Mouse (Mus musculus) heart, embryonic 16.5 days (tissue): Measurements from ENCODE around the gene Col11a2. TPM values are rescaled to one million over a fixed set of nuclear protein-coding genes. Genes with fewer than 3 reads are reported as not detected.
A peak's percentile ranks its signal among the peaks of the same experiment; 100 is the strongest.

Experiments
- ATAC-seq: fragments of 200-750 bp; cut with Nextera tagmentation; replicated peaks from 2 replicates; pipeline ENCODE4 v1.8.0; 2017; ENCODE audit warnings: moderate number of reproducible peaks; ENCODE audit not compliant: insufficient read depth, low FRiP score; ENCODE audit errors: extremely low read depth
- H3K27ac ChIP-seq: fragments of 300-500 bp; sonication (generic); 2 replicates; pipeline ENCODE4 v1.5.1; 2014; ENCODE audit warnings: mild to moderate bottlenecking, low read length, control low read depth, moderate library complexity
- H3K27me3 ChIP-seq: fragments of 300-500 bp; sonication (generic); 2 replicates; pipeline ENCODE4 v1.6.1; 2014; ENCODE audit warnings: low read length, mixed read lengths; ENCODE audit not compliant: control insufficient read depth, insufficient read depth
- H3K36me3 ChIP-seq: fragments of 300-500 bp; sonication (generic); 2 replicates; pipeline ENCODE4 v1.6.1; 2014; ENCODE audit not compliant: control insufficient read depth, insufficient read depth
- H3K4me1 ChIP-seq: fragments of 300-500 bp; sonication (generic); 2 replicates; pipeline ENCODE4 v1.6.1; 2014; ENCODE audit warnings: low read length, mixed read lengths; ENCODE audit not compliant: control insufficient read depth, insufficient read depth
- H3K4me2 ChIP-seq: fragments of 300-500 bp; sonication (generic); 2 replicates; pipeline ENCODE4 v1.6.1; 2014; ENCODE audit warnings: low read depth, mild to moderate bottlenecking, control low read depth, low read length
- H3K4me3 ChIP-seq: fragments of 300-500 bp; sonication (generic); 2 replicates; pipeline ENCODE4 v1.5.1; 2014; ENCODE audit warnings: mild to moderate bottlenecking, control low read depth, low read length
- H3K9ac ChIP-seq: fragments of 300-500 bp; sonication (generic); 2 replicates; pipeline ENCODE4 v1.6.1; 2014; ENCODE audit warnings: low read length, control low read depth
- H3K9me3 ChIP-seq: fragments of 300-500 bp; sonication (generic); replicated peaks from 2 replicates; pipeline ENCODE4 v1.6.1; 2016; ENCODE audit warnings: low read length; ENCODE audit not compliant: control insufficient read depth
- WGBS: fragments of 180-500 bp; shearing (Covaris S2); extraction: QIAGEN DNeasy Blood & Tissue Kit; methylation state at CpG from one replicate; pipeline ENCODE4 v1.1.7; 2014; 5-methylcytosine and 5-hydroxymethylcytosine counted together
- polyA plus RNA-seq: library from polyadenylated mRNA; unstranded; fragments of >200 nt; fragmentation: Nextera tagmentation; extraction: Ambion mirVana; gene quantifications from 2 replicates; pipeline ENCODE4 v1.2.1, GENCODE M21; 2015

Col11a2 gene
- polyA plus RNA-seq, 1 experiment from 2014 or later, result 1.2 TPM

GRCm38 (mm10) chr17:34029890-34030595 lies 9.2 kb upstream of the Col11a2 start:
- H3K4me1 ChIP-seq, result peaks cover 57% of the 10 kb centered on the region
- 68% methylated on average over 21 of the region's 21 CpGs for WGBS
- ATAC-seq, result no peak

GRCm38 (mm10) chr17:34030861-34031326 lies 8.3 kb upstream of the Col11a2 start:
- Histone ChIP-seq H3K9me3 (no peaks in the 10 kb centered on the region), H3K27ac (peak overlapping the region; percentile 89), H3K4me3 (peak overlapping the region; percentile 95), H3K4me1 (peaks cover 48% of the 10 kb centered on the region), H3K27me3 (no peaks in the 10 kb centered on the region), H3K4me2 (peak overlapping the region; percentile 97), H3K36me3 (peaks cover 20% of the 10 kb centered on the region), H3K9ac (peak overlapping the region; percentile 95)
- 4% methylated on average over 20 of the region's 20 CpGs for WGBS
- 0 out of 2 replicates have a peak, but pooled peaks have one; percentile 0 for ATAC-seq

More at GRCm38 (mm10) chr17:34029890-34030595, 9.2 kb upstream of the Col11a2 start:
- H3K9ac ChIP-seq, result peak overlapping the region; percentile 95
- H3K4me3 ChIP-seq, result peak overlapping the region; percentile 95
- H3K4me2 ChIP-seq, result peak overlapping the region; percentile 97
- 0 out of 2 replicates have a peak overlapping the region, but pooled peaks have one; percentile 7 for H3K27ac ChIP-seq
- H3K36me3 ChIP-seq, result peaks cover 19% of the 10 kb centered on the region
- H3K9me3 ChIP-seq, result no peaks in the 10 kb centered on the region
- H3K27me3 ChIP-seq, result no peaks in the 10 kb centered on the region

GRCm38 (mm10) chr17:34031465-34032173 lies 7.6 kb upstream of the Col11a2 start, which contains the start of the genes Slc39a7 and Rxrb:
TSS of gene Slc39a7 (minus strand) at chr17:34031682.
TSS of gene Rxrb (plus strand) at chr17:34031812.
- ATAC-seq, result peak; percentile 82
- Histone ChIP-seq H3K27me3 (no peaks in the 10 kb centered on the region), H3K36me3 (peaks cover 27% of the 10 kb centered on the region), H3K27ac (peak within 1 kb of the TSS; percentile 96), H3K9me3 (no peaks in the 10 kb centered on the region), H3K4me1 (peaks cover 45% of the 10 kb centered on the region), H3K4me2 (peak within 1 kb of the TSS; percentile 97), H3K4me3 (peak within 1 kb of the TSS; percentile 95), H3K9ac (peak within 1 kb of the TSS; percentile 95)
- WGBS, result under 1% methylated on average over 85 of the region's 88 CpGs

GRCm38 (mm10) chr17:34032174-34032632 lies 7.0 kb upstream of the Col11a2 start:
- H3K36me3 ChIP-seq, result peaks cover 30% of the 10 kb centered on the region
- peaks cover 39% of the 10 kb centered on the region for H3K4me1 ChIP-seq
- H3K4me3 ChIP-seq, result peak overlapping the region; percentile 95
- no peaks in the 10 kb centered on the region for H3K27me3 ChIP-seq
- ATAC-seq, result peak; percentile 19; the same call in 1 of the 2 replicates
- under 1% methylated on average over 45 of the region's 48 CpGs for WGBS
- H3K9me3 ChIP-seq, result no peaks in the 10 kb centered on the region
- H3K9ac ChIP-seq, result peak overlapping the region; percentile 92
- peak overlapping the region; percentile 74 for H3K4me2 ChIP-seq
- peak overlapping the region; percentile 96 for H3K27ac ChIP-seq

GRCm38 (mm10) chr17:34032806-34033205 lies 6.4 kb upstream of the Col11a2 start:
- Histone ChIP-seq H3K36me3 (peaks cover 34% of the 10 kb centered on the region), H3K9me3 (no peaks in the 10 kb centered on the region), H3K4me2 (peak overlapping the region; percentile 74), H3K4me1 (peaks cover 37% of the 10 kb centered on the region), H3K4me3 (peak overlapping the region; percentile 95), H3K27me3 (no peaks in the 10 kb centered on the region), H3K9ac (peak overlapping the region; percentile 92), H3K27ac (no peak overlapping the region)
- ATAC-seq, result no peak
- 59% methylated on average over 9 of the region's 9 CpGs for WGBS

- peaks cover 34% of the 10 kb centered on the region for H3K4me1 ChIP-seq
- no peak overlapping the region for H3K4me3 ChIP-seq
- H3K27ac ChIP-seq, result no peak overlapping the region; the same call in 1 of the 2 replicates
- H3K4me2 ChIP-seq, result peak overlapping the region; percentile 74
- H3K27me3 ChIP-seq, result 0 out of 2 replicates have a peak, but pooled peaks cover 2% of the 10 kb centered on the region
- H3K9ac ChIP-seq, result peak overlapping the region; percentile 92; the same call in 1 of the 2 replicates
- peaks cover 34% of the 10 kb centered on the region for H3K36me3 ChIP-seq
- WGBS, result 89% methylated on average over 9 of the region's 9 CpGs
- no peak for ATAC-seq
- H3K9me3 ChIP-seq, result no peaks in the 10 kb centered on the region
Observed at GRCm38 (mm10) chr17:34033441-34033840, 5.8 kb upstream of the Col11a2 start.

GRCm38 (mm10) chr17:34034064-34034463 lies 5.2 kb upstream of the Col11a2 start:
- Histone ChIP-seq H3K27me3 (0 out of 2 replicates have a peak, but pooled peaks cover 5% of the 10 kb centered on the region), H3K9me3 (no peaks in the 10 kb centered on the region), H3K9ac (no peak overlapping the region), H3K36me3 (peaks cover 28% of the 10 kb centered on the region), H3K4me3 (no peak overlapping the region), H3K27ac (no peak overlapping the region), H3K4me2 (no peak overlapping the region), H3K4me1 (peaks cover 36% of the 10 kb centered on the region)
- 49% methylated on average over 10 of the region's 10 CpGs for WGBS
- ATAC-seq, result no peak

GRCm38 (mm10) chr17:34035517-34035916 lies 3.7 kb upstream of the Col11a2 start:
- no peak for ATAC-seq
- Histone ChIP-seq H3K4me2 (no peak overlapping the region), H3K4me1 (peaks cover 35% of the 10 kb centered on the region), H3K27me3 (peaks cover 6% of the 10 kb centered on the region; the same call in 1 of the 2 replicates), H3K9me3 (no peaks in the 10 kb centered on the region), H3K27ac (no peak overlapping the region), H3K9ac (no peak overlapping the region), H3K4me3 (no peak overlapping the region), H3K36me3 (peaks cover 17% of the 10 kb centered on the region)
- whole genome bisulfite sequencing, result 88% methylated on average over 9 of the region's 9 CpGs
